Mouse (Mus musculus) cerebellum, postnatal 4 days (tissue): ENCODE measurements around the gene Ppm1b.

Source experiments
- DNase-seq, 2 experiments: peaks; one replicate each; pipeline ENCODE4 v3.0.0; 2022; ENCODE audit warnings: low spot score in 2 of 2, mixed read lengths in 1 of 2

The Ppm1b gene

GRCm38 (mm10) chr17:85070658-85071057 is 114.1 kb downstream of the Ppm1b start:
- DNase-seq = no peak

GRCm38 (mm10) chr17:85071088-85071775 is 114.7 kb downstream of the Ppm1b start:
- DNase-seq = no peak

DNA sequence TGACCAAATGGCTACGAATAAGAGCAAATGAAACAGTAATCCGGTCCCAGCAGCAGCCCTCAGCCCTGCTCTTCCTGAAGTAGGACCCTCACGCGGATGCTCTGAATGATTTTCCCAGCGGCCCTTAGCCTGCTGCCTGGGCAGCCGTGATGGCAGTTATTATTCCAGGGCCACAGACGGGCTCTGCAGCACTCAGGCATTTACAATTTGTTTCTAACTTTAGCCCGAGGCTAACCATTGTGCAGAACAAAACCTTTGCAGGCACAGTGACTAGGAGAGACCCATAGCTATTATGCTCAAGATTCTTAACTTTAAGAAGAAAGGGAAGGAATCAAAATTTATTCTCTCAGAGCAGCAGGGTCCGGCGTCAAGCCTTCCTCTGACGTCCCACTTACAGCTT is 115.8 kb downstream of the Ppm1b start:
- no peak for DNase-seq

- DNase-seq = no peak
Observed at GRCm38 (mm10) chr17:85073214-85073613, 116.7 kb downstream of the Ppm1b start.
